Mouse (Mus musculus) kidney, postnatal 0 days (tissue): ENCODE data around the gene Gna12. TPM values are rescaled to one million over a fixed set of nuclear protein-coding genes. Genes with fewer than 3 reads are reported as not detected.

ENCODE experiments used
- ATAC-seq: fragments of 200-750 bp; cut with Nextera tagmentation; replicated peaks from 2 replicates; pipeline ENCODE4 v1.8.0; 2017; ENCODE audit warnings: low read depth, moderate number of reproducible peaks, moderate TSS enrichment, moderate library complexity; ENCODE audit not compliant: low FRiP score
- DNase-seq: peaks from one replicate; pipeline ENCODE4 v3.0.0-alpha.2; 2016; ENCODE audit warnings: low spot score
- H3K27ac ChIP-seq: fragments of 300-500 bp; sonication (generic); 2 replicates; pipeline ENCODE4 v1.5.1; 2014; ENCODE audit warnings: mild to moderate bottlenecking
- H3K27me3 ChIP-seq: fragments of 300-500 bp; sonication (generic); 2 replicates; pipeline ENCODE4 v1.6.1; 2014; ENCODE audit warnings: low read length, mixed read lengths; ENCODE audit not compliant: insufficient read depth
- H3K36me3 ChIP-seq: fragments of 300-500 bp; sonication (generic); 2 replicates; pipeline ENCODE4 v1.6.1; 2014; ENCODE audit warnings: low read length, mixed read lengths; ENCODE audit not compliant: insufficient read depth
- H3K4me1 ChIP-seq: fragments of 300-500 bp; sonication (generic); replicated peaks from 2 replicates; pipeline ENCODE4 v1.6.1; 2014; ENCODE audit warnings: antibody characterized with exemption, low read length, mixed read lengths; ENCODE audit not compliant: insufficient read depth
- H3K4me2 ChIP-seq: fragments of 300-500 bp; sonication (generic); 2 replicates; pipeline ENCODE4 v1.6.1; 2014; ENCODE audit warnings: mild to moderate bottlenecking, low read length, moderate library complexity, mixed read lengths
- H3K4me3 ChIP-seq: fragments of 300-500 bp; sonication (generic); replicated peaks from 2 replicates; pipeline ENCODE4 v1.5.1; 2014; ENCODE audit warnings: low read depth, low read length
- H3K9ac ChIP-seq: fragments of 300-500 bp; sonication (generic); 2 replicates; pipeline ENCODE4 v1.6.1; 2014; ENCODE audit warnings: low read depth, low read length
- H3K9me3 ChIP-seq: fragments of 300-500 bp; sonication (generic); replicated peaks from 2 replicates; pipeline ENCODE4 v1.6.1; 2016; ENCODE audit warnings: low read length, inconsistent platforms, mixed read lengths
- CTCF ChIP-seq: IDR thresholded peaks from 2 replicates; pipeline ENCODE4 v1.5.1; 2016; ENCODE audit warnings: antibody characterized with exemption, low read depth, mild to moderate bottlenecking, moderate library complexity
- WGBS: fragments of 180-500 bp; shearing (Covaris S2); extraction: QIAGEN DNeasy Blood & Tissue Kit; methylation state at CpG from one replicate; pipeline ENCODE4 v1.1.7; 2014; 5-methylcytosine and 5-hydroxymethylcytosine counted together
- polyA plus RNA-seq: library from polyadenylated mRNA; unstranded; fragments of >200 nt; fragmentation: Nextera tagmentation; extraction: Ambion mirVana; gene quantifications from 2 replicates; pipeline ENCODE4 v1.2.1, GENCODE M21; 2015

The Gna12 gene
- polyA plus RNA-seq, 1 experiment from 2014 or later, result 48.8 TPM

DNA sequence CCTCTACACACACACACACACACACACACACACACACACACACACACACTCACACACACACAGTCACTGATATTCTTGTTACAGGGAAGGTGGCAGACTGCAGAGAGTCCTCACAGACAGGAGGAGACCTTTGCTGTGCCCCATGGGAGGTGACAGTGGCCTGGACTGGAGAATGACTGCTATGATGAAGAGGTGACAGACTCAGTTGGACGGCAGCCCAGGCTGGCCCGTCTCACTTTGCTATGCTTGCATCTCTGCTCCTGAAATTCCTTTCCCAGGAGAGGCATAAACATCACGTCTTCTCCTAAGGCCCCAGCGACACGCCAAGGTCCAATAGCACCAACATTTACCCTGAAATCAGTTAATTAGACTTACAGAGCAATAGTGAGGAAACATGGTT, 23.5 kb upstream of the Gna12 start:
- no peak for ATAC-seq

DNA sequence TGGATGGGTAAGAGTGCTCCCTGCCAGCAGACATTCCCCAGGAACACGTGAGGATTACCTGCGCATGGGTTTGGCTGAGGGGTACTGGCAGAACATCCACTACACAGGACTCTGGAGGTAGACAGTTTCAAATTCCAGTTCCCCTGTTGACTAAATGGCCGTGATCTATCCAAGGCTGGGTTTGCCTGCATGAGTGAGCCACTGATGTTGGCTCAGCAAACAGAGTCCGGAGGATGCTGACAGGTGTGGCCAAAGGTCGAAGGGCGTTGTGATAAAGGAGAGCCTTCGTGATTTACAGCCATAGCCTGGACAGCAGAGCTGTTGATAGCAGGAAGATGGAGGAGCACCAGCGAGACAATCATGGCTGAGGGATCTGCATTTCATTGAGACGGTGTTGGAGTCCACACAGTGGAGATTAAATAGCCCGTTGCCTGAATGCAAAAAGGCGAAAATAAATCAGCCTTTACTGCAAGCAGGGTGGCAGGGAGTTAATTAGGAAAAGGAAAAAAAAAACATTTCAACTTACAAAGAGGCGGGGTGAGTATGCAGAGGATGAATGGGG, 22.3 kb upstream of the Gna12 start:
- H3K9ac ChIP-seq, result no peak overlapping the region
- TF ChIP-seq CTCF, result no peak
- no peaks in the 10 kb centered on the region for H3K4me1 ChIP-seq
- H3K27ac ChIP-seq, result no peak overlapping the region
- DNase-seq (peak; percentile 70), ATAC-seq (peak; percentile 40; the same call in 1 of the 2 replicates)
- WGBS, result 39% methylated on average over 12 of the region's 12 CpGs
- no peaks in the 10 kb centered on the region; the same call in 1 of the 2 replicates for H3K9me3 ChIP-seq
- no peak overlapping the region for H3K4me2 ChIP-seq
- H3K36me3 ChIP-seq, result no peaks in the 10 kb centered on the region
- H3K27me3 ChIP-seq, result no peaks in the 10 kb centered on the region
- H3K4me3 ChIP-seq, result no peak overlapping the region

More for the DNA sequence above, 23.5 kb upstream of the Gna12 start:
- no peak for TF ChIP-seq CTCF
- H3K27ac ChIP-seq, result no peak overlapping the region
- H3K9ac ChIP-seq, result no peak overlapping the region
- H3K4me1 ChIP-seq, result no peaks in the 10 kb centered on the region
- DNase-seq, result no peak
- H3K9me3 ChIP-seq, result no peaks in the 10 kb centered on the region; the same call in 1 of the 2 replicates
- H3K27me3 ChIP-seq, result no peaks in the 10 kb centered on the region
- H3K4me2 ChIP-seq, result no peak overlapping the region
- H3K36me3 ChIP-seq, result no peaks in the 10 kb centered on the region
- WGBS, result 62% methylated on average over 5 of the region's 5 CpGs
- H3K4me3 ChIP-seq, result no peak overlapping the region

DNA sequence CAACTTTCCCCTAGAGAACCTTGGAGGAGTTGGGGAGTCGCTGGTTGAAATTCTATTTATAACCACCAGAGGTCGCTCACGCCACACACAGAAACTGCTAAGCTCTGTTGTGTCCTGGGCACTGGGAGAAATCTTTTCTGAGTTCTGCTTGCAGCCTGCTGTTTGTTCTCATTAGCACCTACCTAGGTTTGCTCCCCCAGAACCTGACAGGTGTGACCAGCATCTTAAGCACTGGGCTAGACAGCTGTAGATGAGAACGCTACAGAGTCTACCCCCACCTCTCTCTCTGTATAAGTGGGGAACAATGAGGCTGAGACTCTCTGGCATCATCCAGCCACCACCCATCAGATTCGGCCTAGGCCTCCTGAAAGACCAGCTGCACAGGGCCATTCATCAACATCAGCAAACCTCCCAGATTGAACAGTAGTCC, 17.1 kb upstream of the Gna12 start:
- WGBS, result 13% methylated on average over 5 of the region's 5 CpGs
- H3K4me3 ChIP-seq, result no peak overlapping the region
- H3K4me2 ChIP-seq, result no peak overlapping the region
- H3K27me3 ChIP-seq, result no peaks in the 10 kb centered on the region
- H3K36me3 ChIP-seq, result no peaks in the 10 kb centered on the region
- ATAC-seq (peak; percentile 40; the same call in 1 of the 2 replicates), DNase-seq (peak; percentile 83)
- H3K9ac ChIP-seq, result no peak overlapping the region
- TF ChIP-seq CTCF, result peak; percentile 92
- no peaks in the 10 kb centered on the region for H3K4me1 ChIP-seq
- no peak overlapping the region for H3K27ac ChIP-seq
- no peaks in the 10 kb centered on the region; the same call in 1 of the 2 replicates for H3K9me3 ChIP-seq

DNA sequence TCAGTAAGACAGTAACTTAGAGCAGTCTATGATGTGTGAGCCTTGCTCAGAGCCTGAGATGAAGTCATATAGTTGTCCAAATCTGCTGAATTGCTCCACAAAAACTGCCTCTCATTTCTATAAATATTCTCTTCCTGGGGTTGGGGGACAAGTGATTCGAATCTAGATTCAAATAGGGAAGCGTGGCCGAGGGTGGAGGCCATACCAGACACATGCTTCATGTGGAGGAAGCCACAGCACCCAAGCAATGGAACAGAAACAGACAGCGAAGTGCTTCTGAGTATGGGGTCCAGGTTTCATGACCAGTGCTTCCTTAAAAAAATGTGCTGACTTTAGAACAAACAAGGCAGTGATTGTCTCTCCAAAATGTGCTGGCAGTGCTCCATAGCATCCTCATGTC, 11.7 kb upstream of the Gna12 start:
- no peaks in the 10 kb centered on the region for H3K36me3 ChIP-seq
- H3K27ac ChIP-seq, result no peak overlapping the region
- DNase-seq (no peak), ATAC-seq (no peak)
- H3K27me3 ChIP-seq, result no peaks in the 10 kb centered on the region
- no peak overlapping the region for H3K4me2 ChIP-seq
- TF ChIP-seq CTCF, result no peak
- H3K9ac ChIP-seq, result no peak overlapping the region
- 83% methylated on average over 4 of the region's 4 CpGs for WGBS
- no peak overlapping the region for H3K4me3 ChIP-seq
- H3K4me1 ChIP-seq, result no peaks in the 10 kb centered on the region
- no peaks in the 10 kb centered on the region for H3K9me3 ChIP-seq

DNA sequence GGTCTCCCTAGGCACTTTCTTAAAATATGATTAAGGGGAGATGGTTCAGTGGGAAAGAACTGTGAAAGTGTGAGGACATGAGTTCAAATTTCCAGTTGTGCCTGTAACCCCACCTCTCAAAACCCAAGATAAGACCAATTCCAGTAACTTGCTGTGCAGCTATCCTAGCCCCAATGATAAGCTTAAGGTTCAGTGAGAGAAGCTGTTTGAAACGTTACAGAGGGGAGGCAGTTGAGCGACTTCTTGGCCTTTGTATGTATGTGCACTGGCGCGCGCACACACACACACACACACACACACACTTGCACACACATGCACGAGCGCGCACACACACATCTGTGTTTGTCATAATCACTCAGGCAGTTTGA, 817 bp upstream of the Gna12 start:
- Histone ChIP-seq H3K4me3 (no peak overlapping the region), H3K36me3 (no peaks in the 10 kb centered on the region), H3K27ac (no peak overlapping the region), H3K9me3 (no peaks in the 10 kb centered on the region), H3K27me3 (no peaks in the 10 kb centered on the region), H3K4me2 (peak overlapping the region; percentile 48; the same call in 1 of the 2 replicates), H3K9ac (no peak overlapping the region), H3K4me1 (peaks cover 7% of the 10 kb centered on the region; the same call in 1 of the 2 replicates)
- WGBS, result 83% methylated on average over 8 of the region's 8 CpGs
- DNase-seq (no peak), ATAC-seq (no peak)
- TF ChIP-seq CTCF, result no peak

DNA sequence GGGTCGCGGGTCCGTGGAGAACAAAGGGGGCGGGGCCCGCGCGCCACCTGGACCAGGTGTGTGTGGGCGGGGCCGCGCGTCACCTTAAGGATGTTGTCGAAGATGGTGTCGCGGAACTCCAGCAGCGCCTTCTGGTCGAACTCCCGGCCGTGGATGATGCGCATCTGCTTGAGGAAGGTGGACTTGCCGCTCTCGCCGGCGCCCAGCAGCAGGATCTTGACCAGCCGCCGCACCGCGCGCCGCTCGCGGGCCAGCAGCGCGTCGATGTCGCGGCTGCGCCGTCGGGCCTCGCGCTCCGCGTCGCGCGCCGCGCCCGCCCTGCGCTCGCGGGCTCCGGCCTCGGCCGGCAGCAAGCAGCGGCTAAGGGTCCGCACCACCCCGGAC, 328 bp downstream of the Gna12 start:
- peak overlapping the region; percentile 80 for H3K27ac ChIP-seq
- WGBS, result under 1% methylated on average over 41 of the region's 58 CpGs

More for the DNA sequence above, 328 bp downstream of the Gna12 start:
- Histone ChIP-seq H3K9ac (peak overlapping the region; percentile 83), H3K4me2 (peak overlapping the region; percentile 83), H3K4me1 (peaks cover 7% of the 10 kb centered on the region; the same call in 1 of the 2 replicates), H3K36me3 (no peaks in the 10 kb centered on the region), H3K9me3 (no peaks in the 10 kb centered on the region), H3K4me3 (peak overlapping the region; percentile 66), H3K27me3 (no peaks in the 10 kb centered on the region)
- DNase-seq (peak; percentile 32), ATAC-seq (no peak)
- TF ChIP-seq CTCF, result no peak
